Mouse (Mus musculus): ENCODE results near the gene Gm10801.
"Not testable (repeated sequence)": the region's sequence is repeated elsewhere in the genome, so short reads cannot be mapped to it uniquely, and the experiment has no call there.

Gm10801 gene

GRCm38 (mm10) chr2:98661937-98662336, at the start of gene Gm10801:
Gm10801 (plus strand) TSS chr2:98662237.
- DNase-seq (ENCODE audit: low spot score) = not testable (repeated sequence)

DNA sequence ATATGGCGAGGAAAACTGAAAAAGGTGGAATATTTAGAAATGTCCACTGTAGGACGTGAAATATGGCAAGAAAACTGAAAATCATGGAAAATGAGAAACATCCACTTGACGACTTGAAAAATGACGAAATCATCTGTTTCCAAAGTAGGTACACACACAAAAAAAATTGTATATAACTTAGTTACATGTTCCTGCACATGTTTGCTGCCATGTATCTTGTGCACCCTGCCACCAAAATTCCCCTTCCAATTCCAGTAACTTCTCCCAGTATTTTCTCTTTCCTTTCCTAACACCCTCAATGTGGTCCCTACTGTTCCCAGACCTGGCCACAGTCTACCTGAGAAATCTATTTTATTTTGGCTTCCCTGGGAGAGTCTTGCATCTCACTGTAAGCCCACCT, 5.2 kb downstream of the Gm10801 start, which contains the start of gene Gm10800:
Gene Gm10800, minus strand, starts transcription at position 101 of the 400 bp plus-strand sequence.
- DNase-seq (ENCODE audit: low spot score) = not testable (repeated sequence)

- DNase-seq (ENCODE audit: low spot score) = no peak
Observed at GRCm38 (mm10) chr2:98697533-98697932, 35.5 kb downstream of the Gm10801 start.
